Mouse (Mus musculus): ENCODE results near the gene B230104I21Rik.

DNA sequence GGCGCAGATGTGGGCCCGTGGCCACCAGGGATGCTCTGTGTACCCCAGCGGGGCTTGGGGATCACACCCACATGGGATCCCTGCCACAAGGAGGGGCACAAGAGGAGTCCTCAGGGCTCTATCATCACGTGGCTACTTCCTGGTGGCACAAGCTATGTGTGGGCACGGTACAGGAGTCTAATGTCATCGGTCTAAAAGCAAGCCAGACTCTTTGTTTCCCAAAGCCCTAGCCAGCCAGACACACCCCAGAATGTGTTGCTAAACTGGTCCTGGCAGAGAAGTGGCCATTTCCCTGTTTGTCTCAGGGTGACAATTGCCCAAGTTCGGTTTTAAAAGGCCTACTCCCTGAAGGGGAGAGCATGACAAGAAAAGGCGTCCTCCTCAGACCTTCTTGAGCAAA, 2.6 kb upstream of the B230104I21Rik start:
- TF ChIP-seq CTCF (conservative IDR thresholded peaks at IDR 0.05; ENCODE audit: low read length) (no peak), POU5F1 (IDR thresholded peaks at IDR 0.05; ENCODE audit: borderline replicate concordance, low read length) (no peak), NANOG (IDR thresholded peaks at IDR 0.05; ENCODE audit: borderline replicate concordance, low read length) (no peak)

Measured in E14TG2a.4 (cell line).